Comparison of ENCODE assay signal across 9 mouse cellular contexts in the genomic region with DNA sequence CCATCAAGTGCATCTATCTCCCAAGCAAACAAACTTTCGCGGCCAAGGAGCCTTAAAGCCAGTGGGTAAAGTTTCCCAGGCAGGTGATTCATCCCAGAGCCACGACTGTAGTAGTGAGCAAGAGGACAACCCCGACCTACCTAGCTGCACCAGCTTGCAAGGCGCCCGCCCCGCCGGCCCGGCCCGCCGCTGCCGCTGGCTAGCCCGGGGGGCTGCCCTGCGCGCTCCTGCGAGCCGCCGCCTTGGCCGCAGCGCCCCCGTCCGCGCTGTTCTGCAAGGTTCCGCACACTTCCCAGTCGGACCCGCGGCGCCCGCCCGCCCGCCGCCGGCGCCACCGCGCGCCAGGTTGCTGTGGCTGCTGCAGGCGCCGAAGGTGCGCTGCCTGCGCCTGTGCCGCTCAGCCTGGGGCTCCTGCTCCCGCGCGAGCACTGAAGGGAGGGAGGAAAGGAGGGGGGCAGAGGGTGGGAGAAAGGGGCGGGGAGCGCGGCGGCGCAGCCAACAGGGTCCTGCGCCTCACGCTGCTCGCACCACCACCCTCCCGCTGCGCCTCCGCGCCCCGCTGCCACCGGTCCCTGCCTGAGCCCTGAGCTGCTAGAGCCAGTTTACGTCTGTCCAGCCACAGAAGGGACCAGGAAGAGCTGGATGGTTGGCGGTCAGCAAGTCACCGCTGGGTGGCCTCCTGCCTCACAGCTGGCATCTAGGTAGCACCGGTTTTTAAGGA. TPM values are rescaled to one million over a fixed set of nuclear protein-coding genes. Genes with fewer than 3 reads are reported as not detected.
DNase-seq lines count a peak whose midpoint lies in the region; ATAC-seq and TF ChIP-seq lines count a peak whose summit lies in the region.
"Had no signal": no experiment of that assay in that cellular context is flagged by ENCODE, and none has a peak within 500 bp of the region (broad histone marks: within the 10 kb centered on the region; RNA-seq: fewer than 3 reads in every experiment).

No protein-coding gene starts in this region.

- ATAC-seq in heart, embryonic 11.5 days (replicated peaks; ENCODE audit: insufficient number of reproducible peaks, low FRiP score, low TSS enrichment): peak; percentile 87
- ATAC-seq in forebrain, embryonic 15.5 days (replicated peaks): peak; percentile 99
- peak; percentile 99 for ATAC-seq in intestine, embryonic 14.5 days (replicated peaks; ENCODE audit: low FRiP score, low TSS enrichment, low read depth)
- peak; percentile 98 for ATAC-seq in midbrain, embryonic 16.5 days

- TF ChIP-seq POLR2A in cerebellum, adult 2 months (IDR thresholded peaks at IDR 0.05; ENCODE audit: borderline replicate concordance, insufficient read depth, low read length): no peak
- no peak for TF ChIP-seq POLR2A in testis, adult 2 months (IDR thresholded peaks at IDR 0.05; ENCODE audit: control insufficient read depth, low read depth, low read length)

- no peak overlapping the region for H3K27ac ChIP-seq in heart, embryonic 11.5 days (ENCODE audit: low read depth, low read length)
- no peak overlapping the region for H3K27ac ChIP-seq in cerebellum, adult 2 months (ENCODE audit: insufficient read depth, low read length)
- no peak overlapping the region for H3K27ac ChIP-seq in forebrain, embryonic 15.5 days (replicated peaks)
- no peak overlapping the region for H3K27ac ChIP-seq in intestine, embryonic 14.5 days (ENCODE audit: low read depth)
- H3K27ac ChIP-seq in midbrain, embryonic 16.5 days (ENCODE audit: low read length): peak overlapping the region; percentile 68
- H3K27ac ChIP-seq in testis, adult 2 months (ENCODE audit: control insufficient read depth, insufficient read depth, low read depth, low read length): no peak overlapping the region

- intact Hi-C loops in left cerebral cortex, postnatal 14 days (cut with DNase I): loop anchor here (10.0 kb wide), 3 partner anchors 399 to 909 kb away; no protein-coding TSS in a partner anchor

- H3K36me3 ChIP-seq in heart, embryonic 11.5 days (ENCODE audit: control insufficient read depth, insufficient read depth, low read length): no peaks in the 10 kb centered on the region
- no peaks in the 10 kb centered on the region for H3K36me3 ChIP-seq in forebrain, embryonic 15.5 days
- no peaks in the 10 kb centered on the region for H3K36me3 ChIP-seq in intestine, embryonic 14.5 days (ENCODE audit: control insufficient read depth, insufficient read depth, low read length)
- H3K36me3 ChIP-seq in midbrain, embryonic 16.5 days (ENCODE audit: control insufficient read depth, insufficient read depth, low read length): no peaks in the 10 kb centered on the region
- H3K36me3 ChIP-seq in testis, adult 2 months (ENCODE audit: control insufficient read depth, insufficient read depth, low read length): no peaks in the 10 kb centered on the region

- no peak for DNase-seq in heart, adult 9 months (ENCODE audit: low spot score in 2 of 2)
- peak; percentile 31 to 32 for DNase-seq in cerebellum, adult 2 months
- peak; percentile 82 for DNase-seq in intestine, embryonic 14.5 days (ENCODE audit: low spot score)
- DNase-seq in left cerebral cortex, postnatal 14 days (ENCODE audit: low spot score in 2 of 2): peak; percentile 59 to 78

- peaks cover 16% of the 10 kb centered on the region for H3K27me3 ChIP-seq in heart, embryonic 11.5 days (ENCODE audit: control insufficient read depth, insufficient read depth, low read length)
- no peaks in the 10 kb centered on the region; the same call in 1 of the 2 replicates for H3K27me3 ChIP-seq in cerebellum, adult 2 months (ENCODE audit: control insufficient read depth, insufficient read depth, low read length)
- 0 out of 2 replicates have a peak, but pooled peaks cover 3% of the 10 kb centered on the region for H3K27me3 ChIP-seq in forebrain, embryonic 15.5 days
- peaks cover 10% of the 10 kb centered on the region; the same call in 1 of the 2 replicates for H3K27me3 ChIP-seq in intestine, embryonic 14.5 days (replicated peaks; ENCODE audit: control insufficient read depth, insufficient read depth, low read length)
- no peaks in the 10 kb centered on the region for H3K27me3 ChIP-seq in midbrain, embryonic 16.5 days (ENCODE audit: control insufficient read depth, insufficient read depth, low read depth, low read length)
- no peaks in the 10 kb centered on the region for H3K27me3 ChIP-seq in testis, adult 2 months (ENCODE audit: control insufficient read depth, insufficient read depth, low read length)
- H3K27me3 ChIP-seq: CH12.LX had no signal

- H3K4me3 ChIP-seq in heart, embryonic 11.5 days (ENCODE audit: low read depth, low read length): peak overlapping the region; percentile 53
- peak overlapping the region; percentile 43 for H3K4me3 ChIP-seq in cerebellum, adult 2 months (replicated peaks; ENCODE audit: insufficient read depth, low read depth, low read length)
- peak overlapping the region; percentile 62 for H3K4me3 ChIP-seq in forebrain, embryonic 15.5 days
- H3K4me3 ChIP-seq in intestine, embryonic 14.5 days (ENCODE audit: low read depth, low read length): peak overlapping the region; percentile 46
- peak overlapping the region; percentile 71 for H3K4me3 ChIP-seq in midbrain, embryonic 16.5 days (ENCODE audit: low read depth, low read length)
- peak overlapping the region; percentile 67 for H3K4me3 ChIP-seq in testis, adult 2 months (ENCODE audit: control insufficient read depth, low read depth, low read length)

- WGBS in heart, embryonic 11.5 days (ENCODE audit: insufficient replicate concordance): 1% methylated on average over 57 of the region's 63 CpGs
- WGBS in cerebellum, adult 2 months: 1% methylated on average over 63 of the region's 63 CpGs
- under 1% methylated on average over 45 of the region's 63 CpGs for WGBS in forebrain, embryonic 15.5 days
- under 1% methylated on average over 58 of the region's 63 CpGs for WGBS in intestine, embryonic 14.5 days
- 0% methylated on average over 45 of the region's 63 CpGs for WGBS in midbrain, embryonic 16.5 days

- H3K4me2 ChIP-seq in heart, embryonic 11.5 days: peak overlapping the region; percentile 90
- H3K4me2 ChIP-seq in forebrain, embryonic 15.5 days (replicated peaks): peak overlapping the region; percentile 94
- H3K4me2 ChIP-seq in intestine, embryonic 14.5 days (ENCODE audit: low read length): peak overlapping the region; percentile 76
- H3K4me2 ChIP-seq in midbrain, embryonic 16.5 days (ENCODE audit: low read length): peak overlapping the region; percentile 80

- TF ChIP-seq CTCF in cerebellum, adult 2 months (IDR thresholded peaks at IDR 0.05; ENCODE audit: borderline replicate concordance, insufficient read depth, low read depth, low read length): no peak
- TF ChIP-seq CTCF in testis, adult 2 months (IDR thresholded peaks at IDR 0.05; ENCODE audit: control insufficient read depth, insufficient read depth, insufficient replicate concordance, low read depth, low read length): no peak

- H3K9me3 ChIP-seq in heart, embryonic 11.5 days (replicated peaks; ENCODE audit: control insufficient read depth, low read length): no peaks in the 10 kb centered on the region
- no peaks in the 10 kb centered on the region for H3K9me3 ChIP-seq in forebrain, embryonic 15.5 days
- H3K9me3 ChIP-seq in intestine, embryonic 14.5 days (ENCODE audit: control insufficient read depth, low read length): no peaks in the 10 kb centered on the region
- no peaks in the 10 kb centered on the region for H3K9me3 ChIP-seq in midbrain, embryonic 16.5 days (replicated peaks; ENCODE audit: control insufficient read depth, low read length, poor library complexity, severe bottlenecking)

- H3K9ac ChIP-seq in heart, embryonic 11.5 days (ENCODE audit: low read depth, low read length): peak overlapping the region; percentile 64
- H3K9ac ChIP-seq in forebrain, embryonic 15.5 days (replicated peaks): peak overlapping the region; percentile 54
- H3K9ac ChIP-seq in intestine, embryonic 14.5 days (ENCODE audit: low read length): peak overlapping the region; percentile 43
- peak overlapping the region; percentile 71 for H3K9ac ChIP-seq in midbrain, embryonic 16.5 days (ENCODE audit: low read depth, low read length)

- H3K4me1 ChIP-seq in heart, embryonic 11.5 days (ENCODE audit: control insufficient read depth, insufficient read depth, low read length): no peaks in the 10 kb centered on the region
- no peaks in the 10 kb centered on the region for H3K4me1 ChIP-seq in cerebellum, adult 2 months (ENCODE audit: control insufficient read depth, insufficient read depth, low read length)
- peaks cover 15% of the 10 kb centered on the region for H3K4me1 ChIP-seq in forebrain, embryonic 15.5 days
- H3K4me1 ChIP-seq in intestine, embryonic 14.5 days (replicated peaks; ENCODE audit: control insufficient read depth, insufficient read depth, low read length): no peaks in the 10 kb centered on the region
- H3K4me1 ChIP-seq in midbrain, embryonic 16.5 days (ENCODE audit: control insufficient read depth, insufficient read depth, low read length): no peaks in the 10 kb centered on the region
- H3K4me1 ChIP-seq in testis, adult 2 months (ENCODE audit: control insufficient read depth, insufficient read depth, low read length): peaks cover 5% of the 10 kb centered on the region

RNA-seq across cellular contexts. Expression of a gene that starts 8.7 kb away (rescaled TPM):
- 0.27 and 0.39 TPM in 2 replicates for polyA plus RNA-seq in heart, embryonic 11.5 days (2014; fragmentation: Nextera tagmentation; extraction: Ambion mirVana)
- 4.3 and 4.8 TPM in 2 replicates for polyA plus RNA-seq in cerebellum, adult 2 months (2012; rRNA removed)
- polyA plus RNA-seq in forebrain, embryonic 15.5 days (2015; fragmentation: Nextera tagmentation; extraction: Ambion mirVana): 1.6 TPM in 2 replicates
- 3.3 and 4.6 TPM in 2 replicates for polyA plus RNA-seq in intestine, embryonic 14.5 days (2014; fragmentation: Nextera tagmentation; extraction: Ambion mirVana)
- 10 to 100 TPM; 23.9 to 29.0 TPM for total RNA-seq in left cerebral cortex, postnatal 14 days (2021)
- polyA plus RNA-seq in midbrain, embryonic 16.5 days (2015; fragmentation: Nextera tagmentation; extraction: Ambion mirVana): 3.5 and 5.6 TPM in 2 replicates
- polyA plus RNA-seq in testis, adult 2 months (2012; rRNA removed): 0.14 and 0.15 TPM in 2 replicates
- total RNA-seq: CH12.LX had no signal

Comparison
In these comparisons a context has a peak if more than half of its experiments do, and no peak if none do; other contexts are left out.
1. DNase-seq: peak in cerebellum, adult 2 months (2 of 2), intestine, embryonic 14.5 days (single experiment) and left cerebral cortex, postnatal 14 days (2 of 2); none in heart, adult 9 months (0 of 2).
2. Peak in every context shown above with its lines, with median percentiles within 50 percentile points of each other: ATAC-seq, H3K4me2 ChIP-seq, H3K4me3 ChIP-seq and H3K9ac ChIP-seq.